Mouse (Mus musculus): ENCODE results near the gene Gm29797.

Gene Gm29797

GRCm38 (mm10) chr2:181656734-181657133, at the start of gene Gm29797:
Gm29797 (plus strand) TSS chr2:181657034.
- DNase-seq (ENCODE audit: low spot score), result no peak

- no peak for DNase-seq (ENCODE audit: low spot score)
These were observed 37.9 kb upstream of the Gm29797 start for GRCm38 (mm10) chr2:181618761-181619495.

- peak; percentile 4 for DNase-seq (ENCODE audit: low spot score)
These were observed 33.4 kb upstream of the Gm29797 start for GRCm38 (mm10) chr2:181623401-181623800.

- DNase-seq (ENCODE audit: low spot score), result no peak
These were observed 28.4 kb upstream of the Gm29797 start for GRCm38 (mm10) chr2:181628471-181628870.

- DNase-seq (ENCODE audit: low spot score), result no peak
These were observed 24.2 kb upstream of the Gm29797 start for GRCm38 (mm10) chr2:181632624-181633023.

- no peak for DNase-seq (ENCODE audit: low spot score)
These were observed 21.0 kb upstream of the Gm29797 start for GRCm38 (mm10) chr2:181635865-181636264.

GRCm38 (mm10) chr2:181644361-181644760, 12.5 kb upstream of the Gm29797 start:
- peak; percentile 43 for DNase-seq (ENCODE audit: low spot score)

- DNase-seq (ENCODE audit: low spot score), result no peak
These were observed 11.2 kb upstream of the Gm29797 start for GRCm38 (mm10) chr2:181645666-181646065.

- DNase-seq (ENCODE audit: low spot score), result no peak
These were observed 10.0 kb upstream of the Gm29797 start for GRCm38 (mm10) chr2:181646626-181647472.

- DNase-seq (ENCODE audit: low spot score), result no peak
These were observed 7.9 kb upstream of the Gm29797 start for GRCm38 (mm10) chr2:181648926-181649325.

- no peak for DNase-seq (ENCODE audit: low spot score)
These were observed 3.8 kb upstream of the Gm29797 start for GRCm38 (mm10) chr2:181653065-181653464.

- DNase-seq (ENCODE audit: low spot score), result no peak
These were observed 3.3 kb upstream of the Gm29797 start for GRCm38 (mm10) chr2:181653523-181653922.

GRCm38 (mm10) chr2:181657441-181657840, 607 bp downstream of the Gm29797 start:
- no peak for DNase-seq (ENCODE audit: low spot score)

- no peak for DNase-seq (ENCODE audit: low spot score)
These were observed 1.7 kb downstream of the Gm29797 start for GRCm38 (mm10) chr2:181658528-181658927.

- DNase-seq (ENCODE audit: low spot score), result peak; percentile 52
These were observed 2.2 kb downstream of the Gm29797 start for GRCm38 (mm10) chr2:181658930-181659555.

- peak; percentile 85 for DNase-seq (ENCODE audit: low spot score)
These were observed 2.8 kb downstream of the Gm29797 start for GRCm38 (mm10) chr2:181659609-181660055.

- DNase-seq (ENCODE audit: low spot score), result no peak
These were observed 5.9 kb downstream of the Gm29797 start for GRCm38 (mm10) chr2:181662620-181663297.

- no peak for DNase-seq (ENCODE audit: low spot score)
These were observed 6.4 kb downstream of the Gm29797 start for GRCm38 (mm10) chr2:181663298-181663630.

GRCm38 (mm10) chr2:181670285-181670912, 13.6 kb downstream of the Gm29797 start:
- no peak for DNase-seq (ENCODE audit: low spot score)

- no peak for DNase-seq (ENCODE audit: low spot score)
These were observed 14.1 kb downstream of the Gm29797 start for GRCm38 (mm10) chr2:181670913-181671311.

GRCm38 (mm10) chr2:181671326-181671725, 14.5 kb downstream of the Gm29797 start, which contains the start of gene Sox18:
Sox18 (minus strand) TSS chr2:181671640.
- DNase-seq (ENCODE audit: low spot score), result no peak

GRCm38 (mm10) chr2:181671984-181672383, 15.2 kb downstream of the Gm29797 start:
- DNase-seq (ENCODE audit: low spot score), result no peak

Measured in T-cell, adult 2 months (primary cell).